Mouse (Mus musculus) kidney, adult 2 months (tissue): ENCODE measurements around the gene Cyp21a1.
"Not testable (repeated sequence)": the region's sequence is repeated elsewhere in the genome, so short reads cannot be mapped to it uniquely, and the experiment has no call there.

Experiments used
- CTCF ChIP-seq: fragments of 200-500 bp; conservative IDR thresholded peaks from 2 replicates; pipeline ENCODE4 v1.5.1; 2011; ENCODE audit warnings: low read depth, mild to moderate bottlenecking, control low read depth, low read length, moderate library complexity, mixed read lengths; ENCODE audit not compliant: insufficient read depth, insufficient read length
- POLR2A ChIP-seq: fragments of 200-500 bp; IDR thresholded peaks from one replicate; pipeline ENCODE4 v1.6.1; 2011; ENCODE audit warnings: low read depth, low read length, control low read depth

DNA sequence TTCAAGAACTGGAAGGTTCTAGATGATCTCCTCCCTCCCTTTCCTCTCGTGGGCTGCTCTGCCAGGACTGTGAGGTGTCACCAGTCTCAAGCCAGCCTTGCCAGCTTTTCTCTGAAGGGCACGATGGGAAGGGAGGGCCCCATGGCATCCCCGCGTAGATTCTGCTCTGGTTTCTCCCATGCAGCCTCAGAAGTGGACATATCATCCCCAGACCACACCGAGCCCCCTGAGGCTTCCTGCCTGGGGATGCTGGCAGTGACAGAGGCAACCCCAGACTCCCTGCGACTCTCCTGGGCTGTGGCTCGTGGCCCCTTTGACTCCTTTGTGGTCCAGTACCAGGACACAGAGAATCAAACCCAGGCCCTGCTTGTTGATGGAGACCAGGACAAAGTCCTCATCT, 6.3 kb downstream of the Cyp21a1 start:
- TF ChIP-seq CTCF, POLR2A: not testable (repeated sequence)
